Mouse (Mus musculus) gastrocnemius, postnatal 36 days (tissue): ENCODE data around the gene G3bp1. TPM values are rescaled to one million over a fixed set of nuclear protein-coding genes. Genes with fewer than 3 reads are reported as not detected.

Experiments used
- DNase-seq, 2 experiments: peaks; one replicate each; pipeline ENCODE4 v3.0.0; 2022
- intact Hi-C: fragments of 180-260 bp; cut with DNase I; formaldehyde crosslinking; loops from one replicate; pipeline ENCODE4 v1.15.1; 2025
- microRNA-seq, 2 experiments: library from miRNA; unstranded; fragments of <30 nt; microRNA quantifications; one replicate each; pipeline ENCODE4 v1.2.0; 2021
- total RNA-seq, 2 experiments: library from RNA; stranded (reverse); gene quantifications; 2 replicates each; pipeline ENCODE4 v1.2.3; 2021

The G3bp1 gene
- total RNA-seq, 2 experiments from 2014 or later: 46.1 to 48.5 TPM

DNA sequence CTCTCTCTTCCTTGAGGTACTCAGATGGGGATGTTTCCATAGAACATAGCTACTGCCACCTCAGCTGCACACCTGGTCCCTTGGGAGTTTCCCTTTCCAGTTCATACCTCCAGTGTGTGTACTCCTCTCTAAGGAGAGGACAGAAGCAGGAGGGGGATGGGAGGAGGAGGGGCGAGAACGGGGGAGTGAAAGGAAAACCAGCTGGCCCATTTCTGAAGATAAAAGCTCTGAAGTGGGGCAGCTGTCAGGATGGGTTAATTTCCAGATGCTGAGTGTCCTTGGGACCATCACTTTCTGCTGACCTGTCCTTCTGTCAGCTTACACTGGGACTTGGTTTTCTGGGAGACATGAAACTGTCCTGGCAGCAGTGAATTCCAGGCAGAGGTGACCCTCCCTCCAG is 65.3 kb downstream of the G3bp1 start:
- no peak for DNase-seq
- intact Hi-C loops: no loop called here

GRCm38 (mm10) chr11:55542128-55542527 is 72.6 kb downstream of the G3bp1 start:
- DNase-seq: no peak
- intact Hi-C loops: no loop called here

GRCm38 (mm10) chr11:55542671-55543070 is 73.2 kb downstream of the G3bp1 start:
- intact Hi-C loops: no loop called here
- DNase-seq: no peak

DNA sequence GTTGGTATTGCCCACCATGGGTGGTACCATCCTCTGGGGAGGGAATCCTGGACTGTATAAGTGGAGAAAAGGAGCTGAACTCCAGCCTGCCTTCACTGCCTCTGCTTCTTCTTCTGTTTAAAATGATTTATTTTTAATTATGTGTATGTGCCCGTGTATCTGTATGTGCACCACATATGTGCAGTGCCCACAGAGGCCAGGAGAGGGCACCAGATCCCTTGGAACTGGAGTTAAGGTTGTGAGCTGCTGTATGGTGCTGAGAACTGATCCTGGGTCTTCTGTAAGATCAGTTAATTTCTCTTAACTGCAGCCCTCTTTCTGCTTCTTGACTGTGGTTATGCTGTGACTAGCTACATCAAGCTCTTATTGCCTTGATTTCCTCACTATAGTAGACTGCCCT is 76.2 kb downstream of the G3bp1 start:
- intact Hi-C loops: no loop called here
- no peak for DNase-seq

Small RNAs within 50 kb of the gene (microRNA-seq; reads per million reads assigned to microRNA genes)
- gene Mir7652: 0 reads per million in 2 experiments

Other genes starting within 250 kb of the G3bp1 start
- gene Fat2, start 133.1 kb upstream of the G3bp1 start, total RNA-seq: under 1 TPM in 1 of 2 experiments, not detected in 1; 0.05 TPM
- 100 to 1,000 TPM; 572 to 675 TPM for gene Sparc, start 46.5 kb upstream of the G3bp1 start, total RNA-seq
- 10 to 100 TPM; 50.4 to 56.4 TPM for gene Atox1, start 8.4 kb upstream of the G3bp1 start, total RNA-seq
- gene Glra1, start 138.5 kb downstream of the G3bp1 start, total RNA-seq: not detected